Mouse (Mus musculus) MEL (cell line): ENCODE results near the gene Taf1c. TPM values are rescaled to one million over a fixed set of nuclear protein-coding genes. Genes with fewer than 3 reads are reported as not detected.

ENCODE experiments used
- DNase-seq: peaks from one replicate; pipeline ENCODE4 v3.0.0; 2011; ENCODE audit warnings: low read depth, low spot score
- H3K27ac ChIP-seq: 2 replicates; pipeline ENCODE4 v1.5.1; 2012; ENCODE audit warnings: low read depth, mild to moderate bottlenecking, control low read depth, low read length, moderate library complexity; ENCODE audit not compliant: control insufficient read depth
- H3K27me3 ChIP-seq, 2 experiments: fragments of 150-350 bp in 1 of 2; sonication (generic) in 1 of 2; 2 replicates each; pipeline ENCODE4 v1.6.1; 2012; ENCODE audit warnings: low read length in 2 of 2, mild to moderate bottlenecking in 2 of 2, improper control_type of control experiment in 1 of 2, moderate library complexity in 1 of 2; ENCODE audit not compliant: insufficient read depth in 2 of 2, control insufficient read depth in 1 of 2
- H3K36me3 ChIP-seq, 2 experiments: 2 replicates each; pipeline ENCODE4 v1.6.1; 2012 to 2014; ENCODE audit warnings: low read length in 2 of 2, improper control_type of control experiment in 1 of 2, inconsistent platforms in 1 of 2, mild to moderate bottlenecking in 1 of 2; ENCODE audit not compliant: insufficient read depth in 2 of 2, control insufficient read depth in 1 of 2
- H3K4me1 ChIP-seq, 2 experiments: fragments of 150-350 bp in 1 of 2; sonication (generic) in 1 of 2; 2 replicates each; pipeline ENCODE4 v1.6.1; 2012; ENCODE audit warnings: low read length in 2 of 2, improper control_type of control experiment in 1 of 2, mild to moderate bottlenecking in 1 of 2; ENCODE audit not compliant: insufficient read depth in 2 of 2, control insufficient read depth in 1 of 2
- H3K4me3 ChIP-seq, 2 experiments: fragments of 150-350 bp in 1 of 2; sonication (generic) in 1 of 2; 2 replicates each; pipeline ENCODE4 v1.5.1; 2012; ENCODE audit warnings: low read depth in 2 of 2, low read length in 2 of 2, mild to moderate bottlenecking in 2 of 2, moderate library complexity in 2 of 2, control low read depth in 1 of 2, improper control_type of control experiment in 1 of 2; ENCODE audit not compliant: control insufficient read depth in 1 of 2, insufficient read depth in 1 of 2
- H3K79me2 ChIP-seq: 2 replicates; pipeline ENCODE4 v1.6.1; 2012; ENCODE audit warnings: mild to moderate bottlenecking, low read length, moderate library complexity; ENCODE audit not compliant: control insufficient read depth, poor library complexity, insufficient read depth
- H3K9ac ChIP-seq: 2 replicates; pipeline ENCODE4 v1.6.1; 2012; ENCODE audit warnings: low read depth, mild to moderate bottlenecking, control low read depth, low read length, moderate library complexity; ENCODE audit not compliant: control insufficient read depth, poor library complexity, severe bottlenecking
- H3K9me3 ChIP-seq: fragments of 150-350 bp; sonication (generic); replicated peaks from 2 replicates; pipeline ENCODE4 v1.6.1; 2012; ENCODE audit warnings: mild to moderate bottlenecking, low read length, improper control_type of control experiment, moderate library complexity; ENCODE audit not compliant: insufficient read depth
- CHD1 ChIP-seq: IDR thresholded peaks from 2 replicates; pipeline ENCODE4 v1.6.1; 2012; ENCODE audit warnings: low read depth, mild to moderate bottlenecking, inconsistent platforms, low read length, improper control_type of control experiment
- CHD2 ChIP-seq: IDR thresholded peaks from 2 replicates; pipeline ENCODE4 v1.6.1; 2011; ENCODE audit warnings: low read length, improper control_type of control experiment
- E2F4 ChIP-seq: IDR thresholded peaks from 2 replicates; pipeline ENCODE4 v1.6.1; 2011; ENCODE audit warnings: low read depth, low read length, improper control_type of control experiment, borderline replicate concordance
- ELF1 ChIP-seq: IDR thresholded peaks from 2 replicates; pipeline ENCODE4 v1.6.1; 2014; ENCODE audit warnings: low read depth, mild to moderate bottlenecking, inconsistent platforms, low read length, improper control_type of control experiment, moderate library complexity
- EP300 ChIP-seq, 2 experiments: IDR thresholded peaks; 2 replicates each; pipeline ENCODE4 v1.6.1; 2011; ENCODE audit warnings: improper control_type of control experiment in 2 of 2, low read length in 2 of 2, low read depth in 1 of 2, mild to moderate bottlenecking in 1 of 2
- GABPA ChIP-seq: IDR thresholded peaks from 2 replicates; pipeline ENCODE4 v1.6.1; 2012; ENCODE audit warnings: low read depth, mild to moderate bottlenecking, inconsistent platforms, low read length, improper control_type of control experiment, moderate library complexity
- GATA1 ChIP-seq: IDR thresholded peaks from 2 replicates; pipeline ENCODE4 v1.6.1; 2011; ENCODE audit warnings: low read depth, low read length, improper control_type of control experiment
- HCFC1 ChIP-seq: IDR thresholded peaks from 2 replicates; pipeline ENCODE4 v1.6.1; 2012; ENCODE audit warnings: low read depth, mild to moderate bottlenecking, inconsistent platforms, low read length, improper control_type of control experiment, moderate library complexity
- MAFK ChIP-seq: IDR thresholded peaks from 2 replicates; pipeline ENCODE4 v1.6.1; 2011; ENCODE audit warnings: low read depth, mild to moderate bottlenecking, low read length, improper control_type of control experiment, borderline replicate concordance
- MAX ChIP-seq: IDR thresholded peaks from 2 replicates; pipeline ENCODE4 v1.6.1; 2011; ENCODE audit warnings: low read length, improper control_type of control experiment
- MAZ ChIP-seq: IDR thresholded peaks from 2 replicates; pipeline ENCODE4 v1.6.1; 2012; ENCODE audit warnings: low read depth, mild to moderate bottlenecking, inconsistent platforms, low read length, improper control_type of control experiment
- MEF2A ChIP-seq: IDR thresholded peaks from 2 replicates; pipeline ENCODE4 v1.6.1; 2014; ENCODE audit warnings: low read depth, mild to moderate bottlenecking, inconsistent platforms, low read length, improper control_type of control experiment; ENCODE audit not compliant: poor library complexity, insufficient replicate concordance, severe bottlenecking; ENCODE audit errors: extremely low read depth
- MXI1 ChIP-seq: IDR thresholded peaks from 2 replicates; pipeline ENCODE4 v1.6.1; 2011; ENCODE audit warnings: mild to moderate bottlenecking, low read depth, low read length, improper control_type of control experiment
- NELFE ChIP-seq: IDR thresholded peaks from 2 replicates; pipeline ENCODE4 v1.6.1; 2011; ENCODE audit warnings: low read depth, low read length, improper control_type of control experiment
- NRF1 ChIP-seq: IDR thresholded peaks from 2 replicates; pipeline ENCODE4 v1.6.1; 2014; ENCODE audit warnings: low read depth, mild to moderate bottlenecking, inconsistent platforms, low read length, improper control_type of control experiment, moderate library complexity; ENCODE audit not compliant: poor library complexity, insufficient read depth, severe bottlenecking
- POLR2A ChIP-seq, 2 experiments: IDR thresholded peaks; 2 replicates each; pipeline ENCODE4 v1.6.1; 2011 to 2012; ENCODE audit warnings: low read length in 2 of 2, mild to moderate bottlenecking in 2 of 2, control low read depth in 1 of 2, improper control_type of control experiment in 1 of 2, low read depth in 1 of 2, moderate library complexity in 1 of 2; ENCODE audit not compliant: control insufficient read depth in 1 of 2, insufficient read depth in 1 of 2, poor library complexity in 1 of 2
- POLR2AphosphoS5 ChIP-seq: IDR thresholded peaks from 2 replicates; pipeline ENCODE4 v1.6.1; 2012; ENCODE audit warnings: low read depth, borderline replicate concordance, mild to moderate bottlenecking, inconsistent platforms, low read length, moderate library complexity, mixed read lengths
- RCOR1 ChIP-seq: IDR thresholded peaks from 2 replicates; pipeline ENCODE4 v1.6.1; 2012; ENCODE audit warnings: low read depth, mild to moderate bottlenecking, inconsistent platforms, low read length, improper control_type of control experiment
- SIN3A ChIP-seq: IDR thresholded peaks from 2 replicates; pipeline ENCODE4 v1.6.1; 2012; ENCODE audit warnings: low read length, improper control_type of control experiment, inconsistent platforms
- SMC3 ChIP-seq: IDR thresholded peaks from 2 replicates; pipeline ENCODE4 v1.6.1; 2011; ENCODE audit warnings: low read depth, low read length, improper control_type of control experiment
- TBP ChIP-seq: IDR thresholded peaks from 2 replicates; pipeline ENCODE4 v1.8.0; 2011; ENCODE audit warnings: low read depth, low read length, improper control_type of control experiment
- UBTF ChIP-seq: IDR thresholded peaks from 2 replicates; pipeline ENCODE4 v1.6.1; 2012; ENCODE audit warnings: low read depth, mild to moderate bottlenecking, inconsistent platforms, low read length, improper control_type of control experiment, moderate library complexity, borderline replicate concordance; ENCODE audit not compliant: insufficient read depth
- USF1 ChIP-seq: IDR thresholded peaks from 2 replicates; pipeline ENCODE4 v1.6.1; 2014; ENCODE audit warnings: low read depth, mild to moderate bottlenecking, inconsistent platforms, low read length, improper control_type of control experiment, moderate library complexity
- ZC3H11A ChIP-seq: IDR thresholded peaks from 2 replicates; pipeline ENCODE4 v1.6.1; 2012; ENCODE audit warnings: low read depth, mild to moderate bottlenecking, inconsistent platforms, low read length, improper control_type of control experiment
- ZMIZ1 ChIP-seq: IDR thresholded peaks from 2 replicates; pipeline ENCODE4 v1.6.1; 2012; ENCODE audit warnings: low read depth, mild to moderate bottlenecking, inconsistent platforms, low read length, improper control_type of control experiment, moderate library complexity
- ZNF384 ChIP-seq: IDR thresholded peaks from 2 replicates; pipeline ENCODE4 v1.6.1; 2012; ENCODE audit warnings: low read depth, mild to moderate bottlenecking, inconsistent platforms, low read length, improper control_type of control experiment
- polyA plus RNA-seq, 2 experiments: library from polyadenylated mRNA; stranded (reverse) in 1 of 2; unstranded in 1 of 2; fragments of >175 nt in 1 of 2; fragments of >200 nt in 1 of 2; gene quantifications; 2 replicates each; pipeline versions ENCODE4 v1.2.1 to v1.2.4; 2012; ENCODE audit warnings: low replicate concordance in 2 of 2, low read depth in 1 of 2; ENCODE audit not compliant: insufficient read length in 2 of 2, insufficient read depth in 1 of 2, missing spikeins in 1 of 2
- total RNA-seq: library from RNA; depleted of rRNA; stranded (reverse); fragments of 300-350 nt; gene quantifications from 2 replicates; pipeline ENCODE4 v1.2.3, GENCODE M21; 2012

Gene Taf1c
- total and polyA plus RNA-seq, 3 experiments, result 28.8 to 32.0 TPM; not detected in 1

GRCm38 (mm10) chr8:119579096-119579495 is 25.9 kb downstream of the Taf1c start (continued):
- TF ChIP-seq ELF1, result no peak
- TF ChIP-seq EP300 (IDR thresholded peaks at IDR 0.05; ENCODE audit: low read depth in 1 of 2, low read length in 2 of 2), result no peak

- no peaks in the 10 kb centered on the region for H3K27me3 ChIP-seq
- peak overlapping the region; percentile 86 for H3K9ac ChIP-seq
- peaks cover 23% of the 10 kb centered on the region for H3K79me2 ChIP-seq
- no peaks in the 10 kb centered on the region for H3K9me3 ChIP-seq
- peaks cover 0 to 8% of the 10 kb centered on the region in 2 experiments; a peak in 2 of 4 replicates for H3K36me3 ChIP-seq
- TF ChIP-seq EP300 (IDR thresholded peaks at IDR 0.05; ENCODE audit: low read depth in 1 of 2, low read length in 2 of 2) (no peak), MXI1 (peak; percentile 26; the same call in 1 of the 2 replicates)
- H3K27ac ChIP-seq, result no peak overlapping the region
- peak overlapping the region; percentile 85 to 88 for H3K4me3 ChIP-seq
- no peak for DNase-seq
- peaks cover 9 to 15% of the 10 kb centered on the region in 2 experiments for H3K4me1 ChIP-seq
These were observed 29.7 kb downstream of the Taf1c start for GRCm38 (mm10) chr8:119575366-119575726.

GRCm38 (mm10) chr8:119574437-119575365 is 30.3 kb downstream of the Taf1c start, which contains the start of the genes Hsdl1 and Dnaaf1:
Gene Hsdl1 (minus strand): TSS chr8:119575183.
Gene Dnaaf1 (plus strand): TSS chr8:119575235.
- Histone ChIP-seq H3K9ac (peak within 1 kb of the TSS; percentile 86), H3K36me3 (peaks cover 0 to 7% of the 10 kb centered on the region in 2 experiments; a peak in 2 of 4 replicates), H3K27me3 (no peaks in the 10 kb centered on the region), H3K4me3 (peak within 1 kb of the TSS; percentile 85 to 88), H3K9me3 (no peaks in the 10 kb centered on the region), H3K79me2 (peaks cover 23% of the 10 kb centered on the region), H3K4me1 (peaks cover 7 to 15% of the 10 kb centered on the region in 2 experiments), H3K27ac (peak within 1 kb of the TSS; percentile 66)
- peak; percentile 93 for DNase-seq
- TF ChIP-seq NELFE (peak; percentile 68), USF1 (peak; percentile 96), MEF2A (peak; percentile 27; the same call in 1 of the 2 replicates), TBP (0 out of 2 replicates have a peak, but pooled peaks have one; percentile 36), MAX (peak; percentile 87), GATA1 (no peak), MAZ (peak; percentile 71; the same call in 1 of the 2 replicates), POLR2A (IDR thresholded peaks at IDR 0.05; ENCODE audit: control insufficient read depth in 1 of 2, insufficient read depth in 1 of 2, low read depth in 1 of 2, low read length in 2 of 2, poor library complexity in 1 of 2) (peak; percentile 61 to 88; a peak in 3 of 4 replicates), CHD1 (no peak), GABPA (no peak), UBTF (no peak), ZMIZ1 (peak; percentile 61; the same call in 1 of the 2 replicates), HCFC1 (peak; percentile 64; the same call in 1 of the 2 replicates), ZC3H11A (no peak), SMC3 (no peak), E2F4 (no peak), RCOR1 (0 out of 2 replicates have a peak, but pooled peaks have one; percentile 10), POLR2AphosphoS5 (no peak), SIN3A (peak; percentile 95), CHD2 (no peak), NRF1 (peak; percentile 90), MAFK (no peak), ZNF384 (no peak)
